Mouse (Mus musculus) forebrain, embryonic 14.5 days (tissue): ENCODE measurements at regions not wholly inside any gene's neighbourhood (a gene's known extent, or its start where the extent isn't known, plus 50 kb on each side); places are given as distances from the start of the nearest gene placed in this dataset.
A peak's percentile ranks its signal among the peaks of the same experiment; 100 is the strongest.

Experiments
- ATAC-seq: fragments of 200-750 bp; cut with Nextera tagmentation; 2 replicates; pipeline ENCODE4 v1.8.0; 2017; ENCODE audit warnings: mild to moderate bottlenecking, moderate library complexity
- DNase-seq: peaks from one replicate; pipeline ENCODE4 v3.0.0-alpha.2; 2015; ENCODE audit warnings: low spot score
- H3K27ac ChIP-seq: fragments of 300-500 bp; sonication (generic); 2 replicates; pipeline ENCODE4 v1.5.1; 2014; ENCODE audit warnings: low read depth, mild to moderate bottlenecking, control low read depth, low read length, moderate library complexity
- H3K27me3 ChIP-seq: fragments of 300-500 bp; sonication (generic); replicated peaks from 2 replicates; pipeline ENCODE4 v1.6.1; 2014; ENCODE audit warnings: low read length, control low read depth, mixed read lengths; ENCODE audit not compliant: control insufficient read depth, insufficient read depth
- H3K36me3 ChIP-seq: fragments of 300-500 bp; sonication (generic); 2 replicates; pipeline ENCODE4 v1.6.1; 2014; ENCODE audit warnings: low read length, control low read depth; ENCODE audit not compliant: control insufficient read depth, insufficient read depth
- H3K4me1 ChIP-seq: fragments of 300-500 bp; sonication (generic); 2 replicates; pipeline ENCODE4 v1.6.1; 2014; ENCODE audit warnings: antibody characterized with exemption, low read length, control low read depth; ENCODE audit not compliant: control insufficient read depth, insufficient read depth
- H3K4me2 ChIP-seq: fragments of 300-500 bp; sonication (generic); 2 replicates; pipeline ENCODE4 v1.6.1; 2014; ENCODE audit warnings: mild to moderate bottlenecking, control low read depth, low read length
- H3K4me3 ChIP-seq: fragments of 300-500 bp; sonication (generic); 2 replicates; pipeline ENCODE4 v1.5.1; 2014; ENCODE audit warnings: low read depth, low read length, control low read depth
- H3K9ac ChIP-seq: fragments of 300-500 bp; sonication (generic); 2 replicates; pipeline ENCODE4 v1.6.1; 2014; ENCODE audit warnings: mild to moderate bottlenecking, low read length, control low read depth, moderate library complexity
- H3K9me3 ChIP-seq: fragments of 300-500 bp; sonication (generic); replicated peaks from 2 replicates; pipeline ENCODE4 v1.6.1; 2016; ENCODE audit warnings: low read length, control low read depth, mixed read lengths; ENCODE audit not compliant: control insufficient read depth
- WGBS: fragments of 180-500 bp; shearing (Covaris S2); extraction: QIAGEN DNeasy Blood & Tissue Kit; methylation state at CpG from one replicate; pipeline ENCODE4 v1.1.7; 2014; 5-methylcytosine and 5-hydroxymethylcytosine counted together

GRCm38 (mm10) chr3:140348670-140349069 is 863.5 kb downstream of the Pdha2 start:
- ATAC-seq (peak; percentile 62), DNase-seq (peak; percentile 49)
- no peak overlapping the region for H3K9ac ChIP-seq
- no peak overlapping the region for H3K4me2 ChIP-seq
- 44% methylated on average over 3 of the region's 3 CpGs for WGBS
- H3K9me3 ChIP-seq: no peaks in the 10 kb centered on the region
- H3K27ac ChIP-seq: no peak overlapping the region
- H3K36me3 ChIP-seq: no peaks in the 10 kb centered on the region
- no peaks in the 10 kb centered on the region for H3K4me1 ChIP-seq
- H3K4me3 ChIP-seq: no peak overlapping the region
- H3K27me3 ChIP-seq: no peaks in the 10 kb centered on the region

- Histone ChIP-seq H3K4me3 (no peak overlapping the region), H3K27me3 (no peaks in the 10 kb centered on the region), H3K9me3 (no peaks in the 10 kb centered on the region), H3K27ac (no peak overlapping the region), H3K9ac (no peak overlapping the region), H3K4me2 (no peak overlapping the region), H3K36me3 (no peaks in the 10 kb centered on the region), H3K4me1 (no peaks in the 10 kb centered on the region)
- WGBS: 59% methylated on average over 6 of the region's 6 CpGs
- DNase-seq (peak; percentile 24), ATAC-seq (peak; percentile 23; the same call in 1 of the 2 replicates)
Measured at GRCm38 (mm10) chr3:140340631-140341030, 871.5 kb downstream of the Pdha2 start.

DNA sequence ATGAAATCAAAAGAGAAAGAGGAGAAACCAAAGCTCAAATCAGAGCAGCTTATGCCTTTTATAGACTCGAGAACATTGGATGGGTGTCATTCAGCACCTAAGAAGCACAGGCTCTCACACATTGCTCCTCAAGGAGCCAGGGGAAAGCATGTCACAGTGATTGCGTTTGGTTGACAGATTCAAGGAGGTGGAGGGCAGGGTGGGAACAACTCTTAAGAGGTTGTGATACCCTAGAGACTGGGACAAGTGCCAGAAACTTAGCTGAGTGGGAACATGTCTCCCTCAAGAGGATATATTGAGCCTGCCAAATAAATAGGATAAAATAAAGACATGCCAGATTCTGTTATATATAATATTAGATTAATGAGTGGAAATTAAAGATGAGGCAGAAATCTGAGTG is 898.4 kb downstream of the Pdha2 start:
- Histone ChIP-seq H3K9me3 (no peaks in the 10 kb centered on the region), H3K27me3 (no peaks in the 10 kb centered on the region), H3K4me1 (no peaks in the 10 kb centered on the region), H3K27ac (no peak overlapping the region), H3K4me2 (no peak overlapping the region), H3K9ac (no peak overlapping the region), H3K36me3 (no peaks in the 10 kb centered on the region), H3K4me3 (no peak overlapping the region)
- WGBS: 38% methylated on average over 2 of the region's 2 CpGs
- ATAC-seq (peak; percentile 62), DNase-seq (peak; percentile 72)

- no peaks in the 10 kb centered on the region for H3K36me3 ChIP-seq
- no peaks in the 10 kb centered on the region for H3K27me3 ChIP-seq
- no peak overlapping the region for H3K4me3 ChIP-seq
- WGBS: 86% methylated on average over 2 of the region's 2 CpGs
- no peak overlapping the region for H3K9ac ChIP-seq
- DNase-seq (no peak), ATAC-seq (no peak)
- no peak overlapping the region for H3K27ac ChIP-seq
- H3K9me3 ChIP-seq: no peaks in the 10 kb centered on the region
- no peak overlapping the region for H3K4me2 ChIP-seq
- no peaks in the 10 kb centered on the region for H3K4me1 ChIP-seq
Measured at GRCm38 (mm10) chr3:140299364-140299763, 912.8 kb downstream of the Pdha2 start.
